Mouse (Mus musculus) left cerebral cortex, postnatal 25 days (tissue): ENCODE results near the gene Psma7. TPM values are rescaled to one million over a fixed set of nuclear protein-coding genes. Genes with fewer than 3 reads are reported as not detected.
A peak's percentile ranks its signal among the peaks of the same experiment; 100 is the strongest.

Experiments
- DNase-seq, 2 experiments: peaks; one replicate each; pipeline ENCODE4 v3.0.0; 2022; ENCODE audit warnings: low spot score in 2 of 2, mixed read lengths in 1 of 2
- intact Hi-C: fragments of 180-260 bp; cut with DNase I; formaldehyde crosslinking; loops from one replicate; pipeline ENCODE4 v1.15.1; 2025
- total RNA-seq, 2 experiments: library from RNA; stranded (reverse); gene quantifications; 2 replicates each; pipeline ENCODE4 v1.2.3; 2021

The Psma7 gene
- total RNA-seq, 2 experiments from 2014 or later: 164 to 168 TPM

- peak; percentile 49 to 78 for DNase-seq
- intact Hi-C loops: no loop called here
Observed at GRCm38 (mm10) chr2:180047980-180048635, 5.9 kb upstream of the Psma7 start.

GRCm38 (mm10) chr2:180047580-180047979 lies 5.3 kb upstream of the Psma7 start:
- intact Hi-C loops: no loop called here
- no peak for DNase-seq

- DNase-seq: no peak
- intact Hi-C loops: no loop called here
Observed at GRCm38 (mm10) chr2:180045283-180045682, 3.0 kb upstream of the Psma7 start.

GRCm38 (mm10) chr2:180042858-180043515 lies 754 bp upstream of the Psma7 start:
- intact Hi-C loops: loop anchor here (1.0 to 2.0 kb wide), 3 partner anchors 19 to 126 kb away; partner anchors contain the start of genes Lsm14b and Taf4
- DNase-seq: peak; percentile 67 to 79

GRCm38 (mm10) chr2:180041577-180042255 lies 517 bp downstream of the Psma7 start:
- peak; percentile 54 to 58 for DNase-seq
- intact Hi-C loops: loop anchor here (1.0 to 2.0 kb wide), 2 partner anchors 17 to 125 kb away; partner anchors contain the start of gene Lsm14b

- intact Hi-C loops: no loop called here
- DNase-seq: no peak
Observed at GRCm38 (mm10) chr2:180040406-180040805, 1.8 kb downstream of the Psma7 start.

- intact Hi-C loops: no loop called here
Observed at GRCm38 (mm10) chr2:180034753-180035152, 7.5 kb downstream of the Psma7 start.

GRCm38 (mm10) chr2:180033956-180034355 lies 8.3 kb downstream of the Psma7 start:
- DNase-seq: no peak
- intact Hi-C loops: no loop called here

More at GRCm38 (mm10) chr2:180034753-180035152, 7.5 kb downstream of the Psma7 start:
- no peak for DNase-seq

GRCm38 (mm10) chr2:180032925-180033324 lies 9.3 kb downstream of the Psma7 start:
- intact Hi-C loops: no loop called here
- DNase-seq: no peak

- intact Hi-C loops: no loop called here
- no peak for DNase-seq
Observed at GRCm38 (mm10) chr2:180031270-180031669, 11.0 kb downstream of the Psma7 start.

- no peak for DNase-seq
- intact Hi-C loops: loop anchor here (5.0 kb wide), 1 partner anchor 105 kb away; no protein-coding TSS in a partner anchor
Observed at GRCm38 (mm10) chr2:180027768-180028167, 14.5 kb downstream of the Psma7 start.

GRCm38 (mm10) chr2:180025861-180026200 lies 16.4 kb downstream of the Psma7 start:
- intact Hi-C loops: loop anchor here (5.0 kb wide), 1 partner anchor 104 kb away; no protein-coding TSS in a partner anchor
- DNase-seq: no peak

- intact Hi-C loops: loop anchor here (5.0 kb wide), 1 partner anchor 103 kb away; no protein-coding TSS in a partner anchor
- DNase-seq: peak in 1 of 2 experiments; percentile 31
Observed at GRCm38 (mm10) chr2:180025135-180025860, 16.9 kb downstream of the Psma7 start.

GRCm38 (mm10) chr2:180024401-180025098 lies 17.7 kb downstream of the Psma7 start, which contains the start of gene Lsm14b:
Gene Lsm14b (plus strand): TSS chr2:180024987.
- peak; percentile 98 to 99 for DNase-seq

GRCm38 (mm10) chr2:180022751-180023150 lies 19.5 kb downstream of the Psma7 start:
- no peak for DNase-seq
- intact Hi-C loops: no loop called here

More at GRCm38 (mm10) chr2:180024401-180025098, 17.7 kb downstream of the Psma7 start, which contains the start of gene Lsm14b:
- intact Hi-C loops: loop anchor here (1.0 to 5.0 kb wide), 3 partner anchors 18 to 102 kb away; partner anchors contain the start of genes Psma7, Ss18l1 and Taf4

GRCm38 (mm10) chr2:180020919-180021318 lies 21.3 kb downstream of the Psma7 start:
- intact Hi-C loops: no loop called here
- DNase-seq: no peak

- peak; percentile 40 to 46 for DNase-seq
- intact Hi-C loops: no loop called here
Observed at GRCm38 (mm10) chr2:180020091-180020661, 22.1 kb downstream of the Psma7 start.

- intact Hi-C loops: no loop called here
- no peak for DNase-seq
Observed at GRCm38 (mm10) chr2:180018573-180018972, 23.7 kb downstream of the Psma7 start.
